Mouse (Mus musculus) liver, embryonic 16.5 days (tissue): ENCODE measurements around the gene Cnn1. TPM values are rescaled to one million over a fixed set of nuclear protein-coding genes. Genes with fewer than 3 reads are reported as not detected.

Source experiments
- ATAC-seq: fragments of 200-750 bp; cut with Nextera tagmentation; 2 replicates; pipeline ENCODE4 v1.8.0; 2017; ENCODE audit warnings: low read depth, mild to moderate bottlenecking, moderate number of reproducible peaks, moderate library complexity
- H3K27ac ChIP-seq: fragments of 300-500 bp; sonication (generic); 2 replicates; pipeline ENCODE4 v1.5.1; 2014; ENCODE audit warnings: mild to moderate bottlenecking, low read length
- H3K27me3 ChIP-seq: fragments of 300-500 bp; sonication (generic); 2 replicates; pipeline ENCODE4 v1.6.1; 2014; ENCODE audit warnings: low read depth, low read length, mixed read lengths; ENCODE audit not compliant: control insufficient read depth, insufficient read depth
- H3K36me3 ChIP-seq: fragments of 300-500 bp; sonication (generic); 2 replicates; pipeline ENCODE4 v1.6.1; 2014; ENCODE audit warnings: mild to moderate bottlenecking; ENCODE audit not compliant: control insufficient read depth, insufficient read depth
- H3K4me1 ChIP-seq: fragments of 300-500 bp; sonication (generic); 2 replicates; pipeline ENCODE4 v1.6.1; 2014; ENCODE audit warnings: low read depth, low read length, mixed read lengths; ENCODE audit not compliant: control insufficient read depth
- H3K4me2 ChIP-seq: fragments of 300-500 bp; sonication (generic); 2 replicates; pipeline ENCODE4 v1.6.1; 2014; ENCODE audit warnings: low read depth, low read length, mixed read lengths
- H3K4me3 ChIP-seq: fragments of 300-500 bp; sonication (generic); 2 replicates; pipeline ENCODE4 v1.5.1; 2014; ENCODE audit warnings: low read depth, mild to moderate bottlenecking, low read length
- H3K9ac ChIP-seq: fragments of 300-500 bp; sonication (generic); 2 replicates; pipeline ENCODE4 v1.6.1; 2014; ENCODE audit warnings: low read depth, low read length
- H3K9me3 ChIP-seq: fragments of 300-500 bp; sonication (generic); replicated peaks from 2 replicates; pipeline ENCODE4 v1.6.1; 2016; ENCODE audit warnings: low read length; ENCODE audit not compliant: control insufficient read depth
- WGBS: fragments of 180-500 bp; shearing (Covaris S2); extraction: QIAGEN DNeasy Blood & Tissue Kit; methylation state at CpG from one replicate; pipeline ENCODE4 v1.1.7; 2014; ENCODE audit not compliant: insufficient replicate concordance; 5-methylcytosine and 5-hydroxymethylcytosine counted together
- polyA plus RNA-seq: library from polyadenylated mRNA; unstranded; fragments of >200 nt; fragmentation: Nextera tagmentation; extraction: Ambion mirVana; gene quantifications from 2 replicates; pipeline ENCODE4 v1.2.1, GENCODE M21; 2015

The Cnn1 gene
- polyA plus RNA-seq, 1 experiment from 2014 or later: 1.8 TPM

DNA sequence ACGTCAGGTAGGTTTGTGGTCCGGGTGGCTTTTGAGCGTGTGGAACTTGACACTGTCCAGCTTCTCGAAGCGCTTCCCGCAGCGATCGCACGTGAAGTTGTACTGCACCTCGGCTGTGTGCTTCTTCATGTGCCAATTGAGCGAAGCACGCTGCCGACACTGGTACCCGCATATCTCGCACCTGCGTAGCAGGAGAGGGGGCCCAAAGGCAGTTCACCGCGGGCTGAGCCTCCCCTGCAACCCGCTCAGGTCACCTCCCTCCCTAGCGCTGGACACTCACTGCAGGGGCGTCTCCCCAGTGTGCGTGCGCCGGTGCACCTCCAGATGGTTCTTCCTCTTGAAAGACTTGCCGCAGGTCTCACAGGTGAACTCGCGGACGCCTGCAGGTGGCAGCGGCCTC lies 43.3 kb upstream of the Cnn1 start:
- no peak for ATAC-seq
- 37% methylated on average over 29 of the region's 29 CpGs for WGBS
- H3K9ac ChIP-seq: no peak overlapping the region
- H3K36me3 ChIP-seq: peaks cover 15% of the 10 kb centered on the region
- H3K4me2 ChIP-seq: no peak overlapping the region
- H3K4me1 ChIP-seq: peaks cover 20% of the 10 kb centered on the region
- peaks cover 39% of the 10 kb centered on the region for H3K27me3 ChIP-seq
- H3K27ac ChIP-seq: no peak overlapping the region
- no peak overlapping the region for H3K4me3 ChIP-seq
- H3K9me3 ChIP-seq: no peaks in the 10 kb centered on the region

DNA sequence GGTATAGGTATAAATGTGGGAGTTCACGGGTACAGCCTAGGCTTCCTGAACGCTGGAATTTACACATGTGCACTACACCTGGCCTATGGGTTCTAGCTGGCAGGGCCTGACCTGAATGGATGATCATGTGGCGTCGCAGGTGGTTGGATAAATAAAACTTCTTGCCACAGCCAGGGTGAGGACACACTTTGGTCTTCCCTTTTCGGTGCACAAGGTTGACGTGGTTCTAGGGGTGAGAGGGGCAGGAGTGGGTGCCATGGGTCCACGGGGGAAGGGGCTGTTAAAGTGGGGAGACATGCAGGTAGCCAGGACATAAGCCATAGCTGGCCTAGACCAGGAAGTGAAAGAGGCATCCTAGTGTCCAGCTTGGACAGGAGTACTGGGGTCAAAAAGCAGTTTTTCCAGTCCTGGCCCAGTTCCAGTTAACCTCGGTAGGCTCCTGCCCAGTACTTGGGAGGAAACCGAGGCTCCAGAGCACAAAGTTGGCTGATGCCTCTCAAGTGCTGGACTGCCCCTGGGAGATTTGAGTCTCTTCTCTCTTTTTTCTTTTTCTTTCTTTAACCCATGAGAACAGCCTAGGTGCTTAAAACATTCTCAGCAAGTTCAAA lies 42.6 kb upstream of the Cnn1 start:
- WGBS: 67% methylated on average over 9 of the region's 9 CpGs
- no peak for ATAC-seq
- Histone ChIP-seq H3K4me1 (peaks cover 13% of the 10 kb centered on the region), H3K9ac (no peak overlapping the region), H3K4me2 (no peak overlapping the region), H3K36me3 (peaks cover 15% of the 10 kb centered on the region), H3K27me3 (peaks cover 32% of the 10 kb centered on the region), H3K4me3 (no peak overlapping the region), H3K27ac (no peak overlapping the region), H3K9me3 (no peaks in the 10 kb centered on the region)

DNA sequence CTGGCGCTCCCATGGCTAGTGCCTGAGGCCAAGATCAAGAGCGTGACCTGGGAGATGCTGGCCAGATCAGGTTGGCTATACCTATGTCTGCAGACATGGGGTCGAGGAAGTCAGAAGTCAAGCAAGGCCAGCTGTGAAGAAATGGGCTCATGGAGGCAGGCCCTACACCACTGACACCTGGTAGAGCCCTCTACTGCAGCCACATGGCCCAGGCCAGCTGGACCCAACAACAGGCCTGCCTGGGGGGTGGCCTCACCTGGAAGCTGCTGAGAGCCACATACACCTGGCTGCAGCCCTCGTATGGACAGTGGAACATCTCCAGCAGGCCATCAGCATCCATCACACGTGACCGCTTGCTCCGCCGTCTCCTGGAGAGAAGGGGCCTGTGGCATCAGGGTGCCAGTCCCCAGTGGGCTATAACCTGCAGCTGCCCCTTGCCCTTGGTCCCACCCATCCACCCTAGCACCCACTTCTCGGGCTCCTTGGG lies 41.9 kb upstream of the Cnn1 start:
- Histone ChIP-seq H3K4me2 (no peak overlapping the region), H3K9me3 (no peaks in the 10 kb centered on the region), H3K27me3 (peaks cover 25% of the 10 kb centered on the region), H3K4me1 (peaks cover 10% of the 10 kb centered on the region), H3K9ac (no peak overlapping the region), H3K4me3 (no peak overlapping the region), H3K27ac (no peak overlapping the region), H3K36me3 (peaks cover 15% of the 10 kb centered on the region)
- no peak for ATAC-seq
- WGBS: 83% methylated on average over 9 of the region's 9 CpGs

DNA sequence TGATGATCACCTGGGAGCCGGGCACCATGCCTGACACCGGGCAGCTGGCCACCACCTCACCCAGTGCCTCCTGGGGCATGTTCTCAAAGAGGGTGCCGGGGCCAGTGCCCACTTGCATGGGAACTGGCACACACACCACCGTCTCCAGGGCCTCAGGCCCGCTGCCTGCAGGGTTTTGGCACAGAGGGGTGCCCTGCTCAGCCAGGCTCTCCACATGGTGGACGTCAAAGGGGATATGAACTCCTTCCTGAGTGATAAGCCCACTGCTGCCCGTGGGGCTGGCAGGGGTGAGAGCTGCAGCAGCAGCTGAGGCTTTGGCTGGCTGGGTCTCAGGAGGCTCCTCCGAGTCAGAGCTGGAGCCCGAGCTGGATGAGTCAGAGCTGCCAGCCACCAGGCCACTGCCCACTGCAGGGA lies 41.0 kb upstream of the Cnn1 start:
- Histone ChIP-seq H3K4me2 (no peak overlapping the region), H3K4me3 (no peak overlapping the region), H3K36me3 (peaks cover 15% of the 10 kb centered on the region), H3K27ac (no peak overlapping the region), H3K4me1 (peaks cover 10% of the 10 kb centered on the region), H3K9ac (no peak overlapping the region), H3K9me3 (no peaks in the 10 kb centered on the region), H3K27me3 (peaks cover 16% of the 10 kb centered on the region)
- no peak for ATAC-seq
- 84% methylated on average over 9 of the region's 9 CpGs for WGBS

DNA sequence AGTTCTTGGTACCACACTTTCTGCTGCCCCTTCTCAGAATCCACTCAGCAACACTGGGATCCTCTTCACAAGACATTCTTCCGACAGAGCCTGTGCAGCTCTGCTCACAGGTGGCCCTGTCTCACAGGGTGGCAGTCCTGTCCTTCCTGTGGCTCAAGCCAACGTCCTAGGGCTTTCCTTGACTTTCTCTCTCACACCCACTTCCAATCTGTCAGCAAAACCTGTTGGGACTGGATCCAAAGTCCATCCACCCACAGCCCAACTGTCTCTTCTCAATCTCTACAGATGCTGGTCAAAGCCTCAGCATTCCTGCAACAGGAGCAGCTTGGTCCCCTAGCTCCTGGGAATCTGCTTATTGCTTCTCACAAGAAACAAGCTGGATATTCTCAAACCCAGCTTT lies 37.7 kb upstream of the Cnn1 start:
- no peak overlapping the region for H3K4me2 ChIP-seq
- peaks cover 20% of the 10 kb centered on the region for H3K36me3 ChIP-seq
- H3K27me3 ChIP-seq: no peaks in the 10 kb centered on the region
- H3K9me3 ChIP-seq: no peaks in the 10 kb centered on the region
- no peak overlapping the region for H3K9ac ChIP-seq
- H3K27ac ChIP-seq: no peak overlapping the region
- peaks cover 4% of the 10 kb centered on the region for H3K4me1 ChIP-seq
- ATAC-seq: no peak
- WGBS: 66% methylated on average over 2 of the region's 2 CpGs
- H3K4me3 ChIP-seq: no peak overlapping the region

DNA sequence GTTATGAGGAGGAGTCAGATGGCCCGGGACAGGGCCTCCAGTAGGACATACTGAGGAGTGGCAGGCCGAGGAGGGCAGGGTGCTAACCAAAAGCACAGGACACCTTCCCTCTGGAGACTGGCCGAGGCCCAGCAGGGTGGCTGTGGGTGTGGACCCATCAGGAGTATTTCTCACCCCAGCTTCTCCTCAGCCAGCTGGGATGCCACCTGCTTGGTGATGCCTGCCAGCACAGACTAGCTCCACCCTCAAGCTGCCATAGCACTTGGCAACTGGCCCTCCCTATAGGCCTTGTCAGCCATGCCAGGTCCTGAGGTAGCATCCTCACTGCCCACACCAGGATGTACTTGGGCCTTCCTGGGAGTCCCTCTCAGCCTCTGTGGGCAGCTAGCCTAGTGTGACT lies 34.7 kb upstream of the Cnn1 start:
- H3K4me3 ChIP-seq: no peak overlapping the region
- no peak overlapping the region for H3K4me2 ChIP-seq
- no peak overlapping the region for H3K9ac ChIP-seq
- peaks cover 4% of the 10 kb centered on the region; the same call in 1 of the 2 replicates for H3K4me1 ChIP-seq
- peaks cover 10% of the 10 kb centered on the region for H3K36me3 ChIP-seq
- H3K27ac ChIP-seq: no peak overlapping the region
- no peaks in the 10 kb centered on the region for H3K9me3 ChIP-seq
- ATAC-seq: no peak
- no peaks in the 10 kb centered on the region for H3K27me3 ChIP-seq
- 75% methylated on average over 3 of the region's 3 CpGs for WGBS

DNA sequence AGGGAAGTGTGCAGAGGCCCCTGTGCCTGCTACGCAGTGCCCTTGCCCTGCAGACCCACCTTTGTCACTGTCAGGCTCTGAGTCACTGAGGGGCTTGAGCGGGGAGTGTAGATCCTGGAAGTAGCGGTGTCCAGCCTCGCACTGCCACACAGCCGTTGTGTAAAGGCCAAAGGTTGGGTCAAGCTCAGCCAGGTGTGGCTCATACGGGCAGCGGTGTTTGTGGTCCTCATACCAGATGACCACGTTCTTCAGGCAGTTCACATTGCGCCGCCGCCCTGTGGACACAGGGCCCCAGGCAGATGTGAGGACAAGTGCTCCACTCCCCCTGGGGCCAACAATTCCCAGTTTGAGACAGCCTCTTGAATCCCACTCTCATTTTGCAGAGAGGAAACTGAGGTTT lies 33.4 kb upstream of the Cnn1 start:
- Histone ChIP-seq H3K27ac (peak overlapping the region; percentile 68), H3K4me3 (peak overlapping the region; percentile 26; the same call in 1 of the 2 replicates), H3K4me1 (peaks cover 7% of the 10 kb centered on the region), H3K9ac (no peak overlapping the region), H3K9me3 (no peaks in the 10 kb centered on the region), H3K27me3 (no peaks in the 10 kb centered on the region), H3K36me3 (peaks cover 5% of the 10 kb centered on the region; the same call in 1 of the 2 replicates), H3K4me2 (no peak overlapping the region; the same call in 1 of the 2 replicates)
- ATAC-seq: peak; percentile 60
- 83% methylated on average over 11 of the region's 11 CpGs for WGBS

DNA sequence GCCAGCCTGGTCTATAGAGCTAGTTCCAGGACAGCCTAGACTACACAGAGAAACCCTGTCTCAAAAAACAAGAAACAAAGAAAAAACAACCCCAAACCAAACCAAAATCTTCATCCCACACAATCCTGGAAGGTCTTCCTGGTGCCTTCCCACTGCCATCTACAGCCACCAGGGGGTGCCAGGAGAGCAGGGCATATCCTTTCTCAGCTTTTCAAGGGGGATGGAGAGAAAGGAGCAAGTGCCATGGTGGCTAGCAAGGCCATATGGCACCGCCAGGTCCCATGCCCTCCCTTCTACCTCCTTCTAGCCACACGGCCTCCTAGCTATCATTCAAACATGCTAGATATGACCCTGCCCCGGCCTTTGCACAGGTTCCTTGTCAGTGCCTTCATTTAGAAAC lies 32.6 kb upstream of the Cnn1 start:
- Histone ChIP-seq H3K36me3 (peaks cover 5% of the 10 kb centered on the region; the same call in 1 of the 2 replicates), H3K27me3 (no peaks in the 10 kb centered on the region), H3K9me3 (no peaks in the 10 kb centered on the region), H3K4me3 (no peak overlapping the region), H3K9ac (no peak overlapping the region), H3K27ac (no peak overlapping the region), H3K4me2 (no peak overlapping the region), H3K4me1 (peaks cover 8% of the 10 kb centered on the region)
- 58% methylated on average over 3 of the region's 3 CpGs for WGBS
- no peak for ATAC-seq

DNA sequence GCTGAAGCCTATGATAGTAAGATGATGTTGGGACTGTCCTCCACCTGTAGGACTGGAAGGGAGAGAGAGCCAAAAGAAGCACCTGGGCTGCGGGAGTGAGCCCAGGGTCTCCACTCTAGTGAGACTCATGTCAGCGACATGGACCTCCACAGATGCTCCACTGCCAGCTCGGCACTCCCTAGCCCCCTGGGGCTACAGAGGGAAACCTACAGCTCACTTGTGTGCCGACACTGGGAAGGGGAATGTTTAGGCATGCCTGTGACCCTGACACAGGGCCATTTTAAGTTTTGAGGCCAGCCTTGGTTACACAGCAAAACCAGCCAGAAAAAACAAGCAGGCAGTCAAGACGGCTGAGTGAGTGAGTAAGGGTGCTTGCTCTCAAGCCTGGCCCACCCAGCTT lies 31.8 kb upstream of the Cnn1 start:
- 80% methylated on average over 5 of the region's 5 CpGs for WGBS
- Histone ChIP-seq H3K9me3 (no peaks in the 10 kb centered on the region), H3K36me3 (peaks cover 5% of the 10 kb centered on the region; the same call in 1 of the 2 replicates), H3K27me3 (no peaks in the 10 kb centered on the region), H3K4me3 (no peak overlapping the region), H3K9ac (no peak overlapping the region), H3K4me2 (no peak overlapping the region), H3K4me1 (peaks cover 14% of the 10 kb centered on the region), H3K27ac (no peak overlapping the region)
- ATAC-seq: no peak
